Mouse (Mus musculus): Measurements from ENCODE around the gene Klhdc10.
"Not testable (repeated sequence)": the region's sequence is repeated elsewhere in the genome, so short reads cannot be mapped to it uniquely, and the experiment has no call there.

The Klhdc10 gene

DNA sequence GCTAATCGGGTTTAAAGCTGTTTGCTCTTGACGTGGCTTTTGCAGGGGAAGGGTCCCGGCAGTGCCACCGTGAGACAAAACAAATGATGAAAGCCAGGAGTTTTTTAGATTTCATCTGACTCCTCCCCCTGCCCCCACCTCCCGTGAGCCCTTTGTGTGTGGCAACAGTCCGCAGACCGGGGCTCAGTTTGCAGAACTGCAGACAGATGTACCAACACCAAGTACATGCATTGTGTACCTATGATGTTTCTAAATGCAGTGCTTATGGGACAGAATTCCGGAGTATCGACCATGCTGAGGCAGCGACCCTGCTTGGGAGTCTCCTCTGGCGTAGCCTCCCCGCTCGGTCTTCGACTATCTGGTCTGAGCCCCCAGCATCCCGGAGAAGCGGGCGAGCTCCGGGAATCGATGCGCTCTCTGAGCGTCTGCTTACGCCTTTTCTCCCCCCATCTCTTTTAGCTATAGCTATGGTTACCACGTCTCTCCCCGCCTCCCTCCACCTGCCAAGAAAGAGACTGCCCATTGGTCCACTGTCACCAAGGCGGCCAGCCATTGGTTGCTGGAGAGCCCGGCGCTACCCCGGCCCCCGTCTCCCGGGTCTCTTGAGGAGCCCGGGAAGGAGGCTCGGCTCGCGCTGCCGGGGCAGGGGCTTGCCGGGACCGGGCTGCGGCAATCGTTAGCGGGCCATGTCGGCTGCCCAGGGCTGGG, at the start of gene Klhdc10:
Gene Klhdc10, plus strand, starts transcription at position 561 of the 708 bp plus-strand sequence.
- DNase-seq: peak; percentile 100

DNA sequence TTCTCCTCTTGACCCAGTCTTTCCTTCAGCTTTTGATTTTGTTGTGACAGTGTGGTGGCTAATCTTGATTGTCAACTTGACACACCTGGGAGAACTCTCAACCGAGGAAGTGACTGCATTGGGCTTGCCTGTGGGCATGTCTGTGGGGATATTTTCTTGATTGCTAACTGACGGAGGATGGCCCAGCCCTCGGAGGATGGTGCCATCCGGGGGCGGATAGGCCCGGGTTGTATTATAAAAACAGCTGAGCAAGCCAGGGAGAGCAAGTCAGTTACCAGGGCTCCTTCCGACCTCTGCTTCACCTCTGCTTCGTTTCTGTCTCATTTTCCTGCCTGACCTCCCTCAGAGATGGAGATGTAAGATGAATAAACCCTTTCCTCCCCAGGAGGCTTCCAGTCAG, 48.9 kb upstream of the Klhdc10 start:
- DNase-seq: no peak

DNA sequence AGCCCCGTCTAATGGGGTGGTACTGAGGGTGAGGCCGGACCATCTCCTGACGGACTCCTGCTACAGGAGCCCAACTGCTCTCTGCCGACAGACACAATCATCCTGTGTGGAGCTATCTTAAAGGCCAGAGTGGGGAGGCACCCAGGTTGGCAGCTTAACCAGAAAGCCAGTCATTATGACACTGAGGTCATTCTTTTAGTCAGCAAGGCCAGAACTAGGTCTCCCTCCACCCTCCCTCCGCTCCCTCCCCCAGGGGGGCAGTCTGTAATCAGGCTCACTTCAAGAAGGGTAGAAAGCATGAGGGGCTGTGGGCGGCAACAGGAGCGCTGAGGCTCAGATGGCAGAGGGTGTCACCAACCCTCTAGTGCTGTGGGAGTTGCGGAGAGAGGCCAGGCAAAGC, 48.0 kb upstream of the Klhdc10 start:
- no peak for DNase-seq

DNA sequence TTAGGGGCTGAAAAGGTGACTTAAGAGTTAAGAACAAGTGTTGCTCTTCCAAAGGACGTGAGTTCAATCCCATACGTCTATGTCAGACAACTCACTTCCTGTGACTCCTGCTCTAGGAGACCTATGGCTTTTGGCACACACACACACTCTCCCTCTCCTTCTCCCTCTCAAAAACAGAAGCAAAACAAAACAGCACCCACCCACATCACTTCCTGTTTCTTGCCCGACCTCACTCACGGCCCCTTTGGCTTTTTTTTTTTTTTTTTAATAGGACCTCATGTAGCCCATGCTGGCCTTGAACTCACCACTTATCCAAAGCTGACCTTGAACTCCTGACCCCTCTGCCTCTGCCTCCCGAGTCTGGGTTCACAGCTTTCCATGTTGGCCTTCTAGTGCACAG, 46.9 kb upstream of the Klhdc10 start:
- no peak for DNase-seq

DNA sequence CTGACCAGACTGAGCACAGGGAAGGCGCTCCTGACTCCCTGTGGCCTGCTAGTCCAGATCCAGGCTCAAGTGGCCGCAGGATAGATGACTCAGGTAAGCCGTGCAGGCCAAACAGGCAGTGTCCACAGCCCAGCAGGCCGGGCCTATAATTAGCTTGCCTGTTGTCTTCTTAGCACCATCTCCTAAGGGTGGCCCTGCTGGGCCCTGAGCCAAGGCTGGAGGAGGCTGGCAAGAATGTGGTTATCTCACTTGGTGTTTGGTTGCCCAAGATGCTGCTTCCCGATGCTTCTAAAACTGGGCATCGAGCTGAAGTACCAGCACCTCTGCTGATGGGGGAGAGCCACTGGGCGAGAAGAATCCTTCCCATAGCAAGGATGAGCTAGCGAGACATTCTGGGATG, 46.0 kb upstream of the Klhdc10 start:
- no peak for DNase-seq

DNA sequence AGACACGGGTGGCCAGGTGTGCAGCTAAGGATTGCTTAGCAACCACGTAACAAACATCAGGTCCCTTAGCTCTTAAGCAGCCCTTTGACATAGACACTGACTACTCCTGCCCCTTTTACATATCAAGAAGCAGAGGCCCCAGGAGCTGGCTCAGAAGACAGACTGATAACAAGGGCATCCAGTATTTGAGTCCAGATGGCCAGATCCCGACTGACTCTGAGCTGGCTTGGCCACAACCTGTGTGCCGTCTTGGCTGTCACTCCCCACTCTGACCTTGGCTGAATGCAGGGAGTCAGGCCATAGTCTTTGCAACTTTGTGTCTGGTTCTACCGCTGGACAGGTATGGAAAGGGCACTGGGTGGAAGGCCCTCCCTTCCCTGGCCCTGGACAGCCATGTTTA, 45.5 kb upstream of the Klhdc10 start:
- no peak for DNase-seq

DNA sequence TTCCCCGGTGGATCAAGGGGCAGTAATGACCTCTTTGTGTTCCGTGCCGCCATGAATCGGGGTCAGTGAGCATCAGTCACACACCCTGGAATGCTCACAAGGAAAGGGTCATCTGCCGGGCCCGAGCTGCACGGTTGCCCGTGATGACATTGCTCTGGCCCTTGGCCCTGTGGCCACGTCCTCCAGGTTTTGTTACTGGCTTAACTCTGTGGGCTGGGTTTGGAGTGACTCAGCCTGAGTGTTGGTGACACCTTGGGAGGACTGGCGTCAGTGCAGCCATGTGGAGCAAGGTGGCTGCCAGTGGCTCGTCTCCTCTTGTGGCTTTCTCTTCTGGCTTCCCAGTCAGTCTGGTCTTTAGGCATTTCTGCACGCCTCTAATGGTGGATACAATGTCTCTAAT, 45.0 kb upstream of the Klhdc10 start:
- DNase-seq: no peak

DNA sequence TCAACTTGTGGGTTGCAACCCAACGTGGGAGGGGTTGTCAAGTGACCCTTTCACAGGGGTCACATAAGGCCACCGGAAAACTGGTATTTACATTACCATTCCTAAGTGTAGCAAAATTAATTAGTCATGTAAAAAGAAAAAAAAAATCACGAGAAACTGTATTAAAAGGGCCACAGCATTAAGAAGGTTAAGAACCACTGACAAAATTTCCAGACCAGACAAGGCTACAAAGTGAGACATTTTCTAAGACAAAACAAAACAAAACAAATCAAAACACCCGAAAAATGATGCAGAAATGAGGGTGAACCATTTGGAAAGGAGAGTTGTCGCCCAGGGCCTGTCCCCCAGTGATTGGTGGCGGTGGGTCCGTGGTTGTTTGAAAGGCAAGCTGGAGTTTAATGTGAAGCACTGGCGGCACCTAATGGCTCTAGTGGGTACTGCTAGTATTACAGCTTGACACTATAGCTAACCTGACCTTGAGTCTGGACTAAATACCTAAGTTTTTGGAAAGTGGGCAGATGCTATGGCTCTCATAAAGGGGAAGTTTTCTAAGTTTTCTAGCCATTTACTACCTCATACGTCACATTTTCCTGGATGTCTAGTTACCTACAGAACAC, 44.0 kb upstream of the Klhdc10 start:
- peak; percentile 87 for DNase-seq

DNA sequence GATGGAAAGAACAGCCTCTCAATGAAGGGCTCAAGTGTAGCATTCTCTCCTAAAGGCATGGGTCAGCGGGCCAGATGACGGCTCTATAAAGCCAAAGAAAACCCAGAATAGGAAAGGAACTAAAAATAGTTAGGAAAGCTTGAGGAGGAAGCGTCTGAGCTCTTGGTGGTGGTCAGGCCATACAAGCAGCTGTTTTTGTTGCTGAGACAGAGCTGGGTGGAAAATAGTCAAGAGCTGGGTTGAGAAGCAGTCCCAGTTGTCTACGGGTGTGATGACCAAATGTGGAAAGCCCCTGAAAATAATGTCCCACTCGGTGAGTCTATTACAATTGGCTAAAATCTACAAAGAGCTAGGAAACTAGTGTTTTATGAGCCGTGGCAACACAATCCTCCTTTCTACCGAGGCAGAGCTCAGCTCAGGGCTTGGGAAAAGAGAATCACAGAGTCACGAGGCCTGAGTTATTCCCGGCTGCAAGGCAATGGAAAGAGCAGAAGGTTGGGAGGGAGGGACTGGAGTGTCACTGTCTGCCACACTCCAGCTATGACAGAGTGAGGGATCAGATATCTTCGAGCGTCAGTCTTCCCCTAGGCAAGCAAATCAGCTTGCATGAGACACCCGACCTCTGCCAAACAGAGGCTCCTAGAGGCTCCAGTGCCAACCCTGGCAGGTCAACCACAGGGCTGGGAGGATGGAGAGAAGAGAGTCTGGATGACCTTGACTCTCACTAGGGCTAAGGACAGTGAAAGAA, 41.7 kb upstream of the Klhdc10 start:
- DNase-seq: no peak

DNA sequence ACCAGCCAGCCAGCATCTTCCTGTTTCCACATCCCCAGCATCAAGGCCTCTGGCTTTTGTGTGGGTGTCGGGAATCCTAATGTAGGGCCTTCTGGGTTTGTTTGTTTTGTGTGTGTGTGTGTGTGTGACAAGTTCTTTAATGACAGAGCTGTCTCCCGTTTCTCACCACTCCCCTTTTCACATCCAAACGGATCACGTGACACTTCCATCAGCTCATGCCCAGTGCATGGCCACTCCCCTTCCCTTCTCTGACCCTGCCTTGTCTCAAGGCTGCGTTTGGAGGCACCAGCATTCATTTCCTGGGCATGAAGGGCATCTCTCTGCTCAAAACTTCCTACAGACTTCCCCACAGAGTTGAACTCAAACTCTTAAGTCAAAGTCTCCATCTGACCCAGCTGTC, 37.9 kb upstream of the Klhdc10 start:
- peak; percentile 58 for DNase-seq

DNA sequence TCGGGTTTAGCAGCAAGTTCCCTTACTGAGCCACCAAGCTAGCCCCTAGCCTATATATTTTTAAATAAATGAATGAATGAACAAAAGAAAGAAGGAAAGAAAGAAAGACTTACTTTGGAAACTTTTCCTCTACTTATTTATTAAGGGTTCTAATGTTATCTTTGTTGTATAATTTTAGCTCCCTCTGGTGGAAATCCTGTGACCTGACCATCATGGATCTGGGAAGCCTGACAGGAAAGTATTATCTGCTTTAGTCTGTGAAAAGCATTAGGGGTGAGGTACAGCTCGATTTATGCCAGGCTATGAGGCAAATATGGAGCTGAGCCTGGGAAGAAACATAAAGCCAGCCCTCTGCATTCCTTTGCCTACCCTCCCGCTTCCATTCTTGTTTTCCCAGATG, 32.4 kb upstream of the Klhdc10 start:
- DNase-seq: no peak

DNA sequence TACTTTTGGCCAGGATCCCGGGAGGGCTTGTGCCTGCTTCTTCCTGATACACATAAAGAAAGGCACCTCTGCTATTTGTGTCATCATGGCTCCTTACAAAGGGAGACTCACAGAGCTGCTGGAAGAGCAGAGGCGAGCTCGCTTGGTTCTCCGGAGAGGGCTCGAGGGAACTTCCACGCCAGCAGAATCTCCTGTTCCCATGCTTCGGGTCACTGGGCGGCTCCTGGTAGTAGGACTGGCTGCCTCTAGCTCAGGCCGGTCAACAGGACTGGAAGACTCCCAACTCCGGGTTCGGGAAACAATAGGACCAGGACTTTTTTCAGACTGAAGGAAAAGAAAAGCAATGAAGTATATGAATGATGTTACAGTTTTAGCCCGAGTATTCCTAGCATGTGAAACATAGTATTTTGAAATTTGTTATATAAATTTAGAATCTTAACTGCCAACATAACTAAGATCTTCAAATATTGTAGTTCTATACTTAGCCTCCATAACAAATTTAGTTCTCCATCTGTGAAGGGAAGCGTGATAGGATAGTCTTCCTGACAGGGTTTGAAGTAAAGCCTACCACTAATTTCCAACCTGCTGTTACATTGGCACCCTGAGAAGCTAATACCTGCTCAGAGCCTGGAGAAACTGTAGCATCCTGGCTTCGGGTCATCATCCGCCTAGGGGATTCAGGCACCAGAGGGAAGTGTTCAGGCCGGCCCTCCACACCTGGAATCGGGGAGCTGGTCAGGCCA, 28.9 kb upstream of the Klhdc10 start:
- DNase-seq: no peak

DNA sequence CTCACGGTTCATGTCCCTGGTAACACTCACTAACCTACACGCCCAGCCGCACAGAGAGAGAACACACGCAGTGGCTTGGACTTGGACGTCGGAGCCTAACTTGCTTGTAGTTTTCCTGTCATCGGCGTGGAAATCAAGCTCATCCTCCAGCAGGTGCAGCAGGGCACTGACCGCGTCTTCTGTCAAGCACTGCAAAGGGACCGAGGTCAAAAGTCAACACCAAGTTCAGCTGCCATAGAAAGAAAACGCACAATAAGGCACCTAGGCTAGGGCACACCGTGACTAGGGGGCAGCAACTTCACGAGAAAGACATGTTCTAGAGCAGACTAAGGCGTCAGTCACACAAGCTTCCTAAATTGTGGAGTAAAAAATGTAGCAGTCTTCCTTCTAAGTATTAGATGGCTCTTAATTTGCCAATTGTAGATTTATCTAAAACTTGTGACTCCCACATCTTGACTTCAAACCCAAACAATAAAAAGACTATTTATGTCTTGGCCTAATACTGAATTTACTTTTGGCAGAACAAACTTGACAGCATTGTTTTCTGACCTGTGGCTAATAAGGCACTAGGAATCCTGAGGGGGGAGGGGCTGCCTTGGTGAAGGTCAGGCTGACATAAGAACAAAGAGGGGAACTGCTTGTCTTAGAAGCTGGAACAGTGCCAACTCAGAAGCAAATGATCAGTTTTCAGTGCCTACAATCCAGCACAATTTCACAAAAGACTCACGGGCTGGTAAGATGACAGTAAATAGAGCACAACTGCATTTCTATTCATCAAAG, 26.7 kb upstream of the Klhdc10 start:
- peak; percentile 87 for DNase-seq

DNA sequence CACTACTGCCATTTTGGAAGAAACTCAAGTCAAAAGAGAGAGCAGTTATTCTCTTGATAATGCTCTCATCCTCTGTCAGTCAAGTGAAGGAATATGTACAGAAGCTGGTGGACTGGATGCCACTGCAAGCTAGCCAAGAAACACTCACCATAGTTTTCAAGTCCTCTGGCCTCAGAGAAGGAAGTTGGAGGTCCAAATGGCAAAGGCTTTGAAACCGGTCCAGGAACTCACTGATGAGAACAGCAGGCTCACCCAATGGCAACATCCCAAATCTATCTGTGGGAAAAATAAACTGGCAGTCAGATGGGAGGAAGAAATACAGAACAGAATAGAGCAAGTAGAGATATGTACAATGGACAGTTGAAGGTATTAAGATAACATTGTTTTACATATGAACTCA, 25.9 kb upstream of the Klhdc10 start:
- peak; percentile 72 for DNase-seq

DNA sequence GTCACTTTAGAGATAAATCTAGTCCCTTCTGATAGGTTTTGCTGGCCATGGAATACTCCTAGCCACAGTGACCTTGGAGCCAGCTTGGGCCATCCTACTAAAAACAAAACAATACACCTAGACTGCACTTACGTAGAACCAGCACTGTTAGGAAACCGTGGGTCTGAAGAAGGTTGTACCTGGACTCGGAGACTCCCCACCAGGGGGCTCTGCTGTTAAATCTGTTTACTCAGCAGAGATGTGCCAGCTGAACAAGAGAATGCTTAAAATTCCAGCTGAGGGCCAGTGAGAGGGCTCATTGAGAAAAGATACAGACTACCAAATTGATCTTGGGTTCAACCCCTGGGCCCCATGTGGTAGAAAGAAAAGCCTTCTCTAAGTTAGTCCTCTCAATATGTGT, 20.6 kb upstream of the Klhdc10 start:
- peak; percentile 19 for DNase-seq

DNA sequence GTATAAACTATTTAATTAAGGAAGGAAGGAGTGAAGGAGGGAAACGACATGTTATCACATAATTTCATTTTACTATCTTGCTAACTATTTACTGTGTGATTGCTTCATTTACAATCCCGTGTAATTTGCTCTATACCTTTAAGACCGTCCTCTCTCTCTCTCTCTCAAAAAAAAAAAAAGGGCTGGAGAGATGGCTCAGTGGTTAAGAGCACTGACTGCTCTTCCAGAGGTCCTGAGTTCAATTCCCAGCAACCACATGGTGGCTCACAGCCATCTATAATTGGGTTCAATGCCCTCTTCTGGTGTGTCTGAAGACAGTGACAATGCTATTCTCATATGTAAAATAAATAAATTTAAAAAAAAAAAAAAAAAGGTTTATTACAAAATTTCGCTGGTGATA, 11.4 kb upstream of the Klhdc10 start:
- not testable (repeated sequence) for DNase-seq

DNA sequence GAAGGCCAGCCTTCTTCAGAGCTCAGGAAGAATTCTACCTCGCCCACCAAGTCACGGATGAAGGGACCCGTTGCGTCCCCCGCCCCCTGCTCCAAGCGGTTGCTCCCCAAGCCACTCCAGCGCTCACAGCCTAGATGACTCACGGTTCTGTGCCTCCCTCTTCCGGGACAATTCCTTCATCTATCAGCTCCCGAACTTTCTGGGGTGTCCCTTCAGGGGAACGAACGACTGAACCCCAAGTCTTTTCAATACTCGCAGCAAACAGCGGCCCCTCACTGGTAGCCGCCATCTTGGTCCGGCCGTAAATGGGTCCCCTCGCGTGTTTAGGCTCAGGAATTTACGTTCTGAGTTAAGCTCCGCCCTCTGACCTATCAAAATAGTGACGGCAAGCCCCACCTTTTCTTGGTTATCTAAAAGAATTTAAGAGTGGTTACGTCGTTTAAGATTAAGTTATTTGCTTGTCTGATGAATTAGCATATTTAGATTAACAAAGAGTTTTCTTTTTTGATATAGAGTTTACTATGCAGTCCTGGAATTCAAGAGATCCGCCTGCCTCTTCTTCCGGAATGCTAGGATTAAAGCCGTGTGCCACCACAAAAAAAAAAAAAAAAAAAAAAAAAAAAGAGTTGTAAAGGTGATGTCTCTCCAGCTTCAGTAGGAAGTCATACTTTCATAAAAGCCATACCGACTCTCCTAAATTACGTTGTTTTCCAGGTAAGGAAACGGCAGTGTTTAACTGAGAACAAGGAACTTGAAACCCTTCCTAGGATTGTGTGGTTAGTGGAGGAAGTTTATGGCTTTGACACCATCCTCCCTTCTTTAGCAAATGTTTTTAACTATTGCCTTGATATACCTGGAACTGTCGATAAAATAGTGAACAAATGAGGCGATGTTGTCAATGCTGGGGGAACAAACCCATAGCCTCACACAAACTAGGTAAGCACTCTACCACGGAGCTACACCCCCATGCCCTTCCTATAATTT, 10.7 kb upstream of the Klhdc10 start, which contains the start of gene Zc3hc1:
Gene Zc3hc1, minus strand, starts transcription at position 315 of the 984 bp plus-strand sequence.
- peak; percentile 88 for DNase-seq

DNA sequence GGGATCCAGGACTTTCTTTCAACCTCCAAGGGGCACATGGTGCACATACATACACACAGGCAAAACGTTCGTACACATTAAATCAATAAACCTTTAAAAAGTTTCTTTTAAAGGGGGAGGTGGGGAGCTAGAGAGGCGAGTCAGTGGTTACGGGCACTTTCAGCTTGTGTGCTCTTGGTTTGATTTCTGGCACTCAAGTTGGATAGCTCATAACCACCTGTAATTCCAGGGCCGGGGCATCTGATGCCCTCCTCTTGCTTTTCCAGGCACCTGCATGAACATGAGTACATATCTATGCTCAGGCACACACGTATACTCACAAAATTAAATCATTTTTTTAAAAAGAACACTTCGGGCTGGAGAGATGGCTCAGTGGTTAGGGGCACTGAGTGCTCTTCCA, 9.7 kb upstream of the Klhdc10 start:
- no peak for DNase-seq

DNA sequence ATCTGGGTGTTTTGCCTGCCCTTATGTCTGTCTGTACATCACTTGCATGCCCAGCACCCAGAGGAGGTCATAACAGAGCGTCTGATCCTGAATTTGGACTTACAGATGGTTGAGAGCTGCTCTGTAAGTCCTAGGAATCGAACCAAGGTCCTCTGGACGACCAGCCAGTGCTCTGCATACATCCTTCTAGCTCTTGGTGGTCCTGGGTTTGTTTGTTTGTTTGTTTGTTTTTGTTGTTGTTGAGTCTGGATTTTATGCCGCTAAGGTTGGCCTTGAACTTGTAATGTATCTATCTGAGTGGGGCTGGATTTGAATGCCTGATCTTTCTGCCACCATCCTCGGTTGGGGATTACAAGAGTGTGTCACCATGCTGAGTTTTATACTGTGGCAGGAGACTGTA, 1.5 kb upstream of the Klhdc10 start:
- no peak for DNase-seq

DNA sequence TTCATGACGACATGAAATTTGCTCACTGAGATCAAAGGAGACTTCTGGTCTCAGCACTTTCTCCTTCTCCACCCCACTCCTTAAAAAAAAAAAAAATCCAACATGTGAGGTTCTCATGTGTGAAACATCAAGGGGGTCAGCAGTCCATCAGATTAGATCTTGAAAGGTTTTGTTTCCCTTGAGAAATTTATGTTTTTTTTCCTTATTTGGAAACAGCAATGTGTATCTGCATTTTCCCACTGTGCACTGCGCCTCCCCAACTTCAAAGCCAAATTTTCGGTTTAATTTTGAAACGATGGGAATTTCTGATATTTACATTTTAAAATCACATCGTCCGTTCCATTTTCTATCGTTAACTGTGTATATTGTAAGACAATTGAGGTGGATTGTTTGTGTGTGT, 952 bp upstream of the Klhdc10 start:
- no peak for DNase-seq

DNA sequence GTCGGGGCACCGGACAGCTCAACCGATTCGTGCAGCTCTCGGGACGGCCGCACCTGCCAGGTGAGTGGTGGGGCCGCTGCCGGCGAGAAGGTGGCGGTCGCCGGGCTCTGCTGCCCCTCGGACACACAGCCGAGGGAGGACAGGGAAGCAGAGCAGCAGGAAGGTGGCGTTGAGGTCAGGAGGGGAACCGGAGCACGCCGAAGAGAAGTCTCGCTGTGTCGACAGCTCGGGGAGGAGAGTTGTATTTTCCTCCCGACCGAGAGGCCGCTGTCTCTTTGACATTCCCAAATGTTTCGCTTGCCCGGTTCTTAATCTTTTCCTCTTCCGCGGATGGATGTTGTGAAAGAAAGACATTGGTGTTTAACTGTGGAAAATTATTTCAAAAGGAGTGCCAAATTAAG, 423 bp downstream of the Klhdc10 start:
- peak; percentile 41 for DNase-seq

All from lung, postnatal 10 days (tissue).